Mouse (Mus musculus): ENCODE measurements around the gene Cnnm4. TPM values are rescaled to one million over a fixed set of nuclear protein-coding genes. Genes with fewer than 3 reads are reported as not detected.
A peak's percentile ranks its signal among the peaks of the same experiment; 100 is the strongest.

The Cnnm4 gene
- polyA plus RNA-seq, 1 experiment = 8.5 TPM

DNA sequence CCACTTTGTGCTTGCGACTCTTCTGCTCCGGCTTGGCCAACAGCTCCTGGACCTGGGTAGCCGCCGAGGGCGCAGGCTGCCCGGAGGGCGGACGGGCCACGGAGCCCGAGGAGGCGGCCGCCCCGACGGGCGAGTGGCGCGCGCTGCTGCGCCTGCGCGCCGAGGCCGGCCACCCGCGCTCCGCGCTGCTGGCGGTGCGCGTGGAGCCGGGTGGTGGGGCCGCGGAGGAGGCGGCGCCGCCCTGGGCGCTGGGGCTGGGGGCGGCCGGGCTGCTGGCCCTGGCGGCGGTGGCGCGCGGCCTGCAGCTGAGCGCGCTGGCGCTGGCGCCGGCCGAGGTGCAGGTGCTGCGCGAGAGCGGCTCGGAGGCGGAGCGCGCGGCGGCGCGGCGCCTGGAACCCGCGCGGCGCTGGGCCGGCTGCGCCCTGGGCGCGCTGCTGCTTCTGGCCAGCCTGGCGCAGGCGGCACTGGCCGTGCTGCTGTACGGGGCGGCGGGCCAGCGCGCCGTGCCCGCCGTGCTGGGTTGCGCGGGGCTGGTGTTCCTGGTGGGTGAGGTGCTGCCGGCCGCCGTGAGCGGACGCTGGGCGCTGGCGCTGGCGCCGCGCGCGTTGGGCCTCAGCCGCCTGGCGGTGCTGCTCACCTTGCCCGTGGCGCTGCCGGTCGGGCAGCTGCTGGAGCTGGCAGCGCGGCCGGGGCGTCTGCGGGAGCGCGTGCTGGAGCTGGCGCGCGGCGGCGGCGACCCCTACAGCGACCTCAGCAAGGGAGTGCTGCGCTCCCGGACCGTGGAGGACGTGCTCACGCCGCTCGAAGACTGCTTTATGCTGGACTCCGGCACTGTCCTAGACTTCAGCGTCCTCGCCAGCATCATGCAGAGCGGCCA lies 40.9 kb downstream of the Cnnm4 start:
- peak overlapping the region; percentile 63 for H3K4me3 ChIP-seq (ENCODE audit: insufficient read depth, low read length)
- H3K27ac ChIP-seq (ENCODE audit: insufficient read depth, low read depth, low read length) = peak overlapping the region; percentile 57
- H3K4me1 ChIP-seq (ENCODE audit: control insufficient read depth, insufficient read depth, low read length) = peaks cover 20% of the 10 kb centered on the region
- TF ChIP-seq POLR2A (IDR thresholded peaks at IDR 0.05; ENCODE audit: borderline replicate concordance, low read depth, low read length) = no peak
- TF ChIP-seq CTCF (IDR thresholded peaks at IDR 0.05; ENCODE audit: low read depth, low read length) = no peak

DNA sequence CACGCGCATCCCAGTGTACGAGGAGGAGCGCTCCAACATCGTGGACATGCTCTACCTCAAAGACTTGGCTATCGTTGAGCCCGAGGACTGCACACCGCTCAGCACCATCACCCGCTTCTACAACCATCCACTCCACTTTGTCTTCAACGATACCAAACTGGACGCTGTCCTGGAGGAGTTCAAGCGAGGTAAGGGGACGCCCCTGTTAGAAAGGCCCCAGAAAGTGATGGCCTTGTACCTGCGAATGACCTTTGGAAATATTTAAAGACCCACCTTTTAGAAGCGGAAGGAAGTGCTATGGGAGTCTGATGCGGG lies 41.5 kb downstream of the Cnnm4 start:
- Histone ChIP-seq H3K4me1 (ENCODE audit: control insufficient read depth, insufficient read depth, low read length) (peaks cover 16% of the 10 kb centered on the region), H3K4me3 (ENCODE audit: insufficient read depth, low read length) (peak overlapping the region; percentile 63), H3K27ac (ENCODE audit: insufficient read depth, low read depth, low read length) (no peak overlapping the region)
- TF ChIP-seq POLR2A (IDR thresholded peaks at IDR 0.05; ENCODE audit: borderline replicate concordance, low read depth, low read length) (no peak), CTCF (IDR thresholded peaks at IDR 0.05; ENCODE audit: low read depth, low read length) (no peak)

DNA sequence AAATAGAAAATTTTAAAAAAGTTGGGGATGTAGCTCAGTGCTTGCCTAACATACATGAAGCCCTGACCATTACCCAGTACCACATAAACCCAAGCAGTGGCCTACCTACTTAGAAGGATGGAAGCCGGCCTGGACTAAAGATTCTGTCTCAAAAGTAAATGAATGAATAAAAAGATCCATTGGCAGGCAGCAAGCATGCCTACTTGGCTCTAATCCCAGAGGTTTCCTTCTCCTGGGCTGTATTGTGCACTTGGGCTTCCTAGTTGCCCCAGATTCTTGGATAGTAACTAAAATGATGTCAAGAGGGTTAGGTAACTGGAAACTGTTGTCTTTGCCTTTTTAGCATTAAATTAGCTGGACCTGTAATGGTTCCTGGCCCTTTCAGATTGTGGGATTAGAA lies 41.9 kb downstream of the Cnnm4 start:
- Histone ChIP-seq H3K4me1 (ENCODE audit: control insufficient read depth, insufficient read depth, low read length) (peaks cover 14% of the 10 kb centered on the region), H3K4me3 (ENCODE audit: insufficient read depth, low read length) (peak overlapping the region; percentile 63), H3K27ac (ENCODE audit: insufficient read depth, low read depth, low read length) (no peak overlapping the region)
- TF ChIP-seq POLR2A (IDR thresholded peaks at IDR 0.05; ENCODE audit: borderline replicate concordance, low read depth, low read length) = no peak
- no peak for TF ChIP-seq CTCF (IDR thresholded peaks at IDR 0.05; ENCODE audit: low read depth, low read length)

DNA sequence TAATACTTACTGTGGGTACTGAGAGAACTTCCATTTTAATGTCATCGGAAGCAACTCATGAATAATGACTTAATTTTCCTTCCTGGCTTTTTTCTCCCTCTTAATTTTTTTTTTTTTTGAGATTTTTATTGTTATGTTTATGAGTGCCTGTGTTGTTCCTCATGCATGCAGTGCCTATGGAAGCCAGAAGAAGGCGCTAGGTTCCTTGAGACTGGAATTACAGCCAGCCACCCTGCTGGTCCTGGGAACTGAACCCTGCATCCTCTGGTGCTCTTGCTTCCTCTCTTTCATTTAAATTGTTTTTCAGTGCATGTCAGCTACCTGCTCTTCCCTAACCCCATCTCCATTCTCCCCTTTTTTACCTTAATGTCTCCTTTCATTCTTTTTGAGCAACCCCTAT lies 42.3 kb downstream of the Cnnm4 start:
- TF ChIP-seq POLR2A (IDR thresholded peaks at IDR 0.05; ENCODE audit: borderline replicate concordance, low read depth, low read length) (no peak), CTCF (IDR thresholded peaks at IDR 0.05; ENCODE audit: low read depth, low read length) (peak; percentile 44)
- peaks cover 13% of the 10 kb centered on the region for H3K4me1 ChIP-seq (ENCODE audit: control insufficient read depth, insufficient read depth, low read length)
- H3K4me3 ChIP-seq (ENCODE audit: insufficient read depth, low read length) = no peak overlapping the region
- no peak overlapping the region for H3K27ac ChIP-seq (ENCODE audit: insufficient read depth, low read depth, low read length)

DNA sequence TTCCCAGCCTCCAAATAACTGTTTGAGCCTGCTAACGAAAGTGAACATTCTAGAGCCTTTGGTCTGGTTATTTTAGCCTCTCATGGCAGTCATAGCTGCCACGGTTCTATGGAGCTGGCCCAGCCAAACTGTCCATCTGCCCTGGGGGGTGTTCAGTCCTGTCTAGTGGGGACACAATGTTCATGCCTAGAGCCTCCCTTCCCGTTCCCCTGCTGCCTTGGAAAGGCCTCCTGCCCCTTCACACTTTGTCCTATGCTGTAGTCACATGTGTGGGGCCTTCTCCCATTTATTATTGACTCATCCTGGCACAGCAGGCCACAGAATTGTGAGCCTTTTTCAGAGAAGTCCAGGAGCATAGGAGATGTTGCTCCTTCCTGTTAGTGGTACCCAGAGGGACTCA lies 46.8 kb downstream of the Cnnm4 start:
- TF ChIP-seq POLR2A (IDR thresholded peaks at IDR 0.05; ENCODE audit: borderline replicate concordance, low read depth, low read length) = no peak
- no peak overlapping the region for H3K27ac ChIP-seq (ENCODE audit: insufficient read depth, low read depth, low read length)
- no peak overlapping the region for H3K4me3 ChIP-seq (ENCODE audit: insufficient read depth, low read length)
- H3K4me1 ChIP-seq (ENCODE audit: control insufficient read depth, insufficient read depth, low read length) = peaks cover 5% of the 10 kb centered on the region

DNA sequence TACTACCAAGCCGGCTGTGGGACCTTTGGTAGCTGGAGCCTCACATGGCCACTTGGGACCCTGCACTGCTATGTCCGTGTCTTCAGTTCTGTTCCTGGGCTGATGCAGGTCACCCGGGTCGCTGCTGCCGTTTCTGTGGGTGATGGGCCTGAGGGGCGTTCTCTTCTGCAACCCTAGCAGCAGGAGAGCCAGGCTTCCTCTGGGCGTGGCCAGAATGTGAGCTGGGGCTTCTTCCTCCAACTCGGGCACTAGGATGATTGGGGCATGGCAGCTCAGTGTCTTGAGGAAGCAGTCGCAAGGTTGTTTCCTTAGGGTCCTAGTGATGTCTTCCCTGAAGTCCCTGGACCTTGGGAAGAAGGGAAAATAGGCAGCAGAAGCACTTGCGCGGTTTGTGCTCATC lies 48.2 kb downstream of the Cnnm4 start:
- Histone ChIP-seq H3K4me3 (ENCODE audit: insufficient read depth, low read length) (no peak overlapping the region), H3K4me1 (ENCODE audit: control insufficient read depth, insufficient read depth, low read length) (peaks cover 2% of the 10 kb centered on the region; the same call in 1 of the 2 replicates), H3K27ac (ENCODE audit: insufficient read depth, low read depth, low read length) (no peak overlapping the region)
- TF ChIP-seq POLR2A (IDR thresholded peaks at IDR 0.05; ENCODE audit: borderline replicate concordance, low read depth, low read length) = no peak
- TF ChIP-seq CTCF (IDR thresholded peaks at IDR 0.05; ENCODE audit: low read depth, low read length) = no peak

DNA sequence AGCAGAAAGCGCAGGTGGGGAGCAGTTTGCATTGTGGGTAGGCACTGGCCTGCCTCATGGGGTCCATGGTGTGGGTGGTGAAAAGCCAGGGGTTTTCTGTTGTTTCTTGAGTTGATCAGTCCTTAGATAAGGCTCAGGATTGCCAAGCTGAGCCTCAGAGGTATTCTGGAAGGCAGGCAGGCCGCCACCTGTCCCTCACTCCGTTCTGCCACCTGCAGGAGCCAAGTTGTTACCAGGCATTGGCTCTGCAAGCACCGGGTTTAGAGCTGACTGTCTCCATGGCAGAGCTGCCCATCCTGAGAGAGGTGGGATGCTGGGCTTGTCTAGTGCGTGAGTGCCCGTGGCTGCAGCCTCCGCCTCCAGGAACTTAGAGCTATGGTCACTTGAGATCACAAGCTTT lies 50.8 kb downstream of the Cnnm4 start:
- TF ChIP-seq POLR2A (IDR thresholded peaks at IDR 0.05; ENCODE audit: borderline replicate concordance, low read depth, low read length) (no peak), CTCF (IDR thresholded peaks at IDR 0.05; ENCODE audit: low read depth, low read length) (no peak)
- Histone ChIP-seq H3K4me1 (ENCODE audit: control insufficient read depth, insufficient read depth, low read length) (peaks cover 2% of the 10 kb centered on the region; the same call in 1 of the 2 replicates), H3K4me3 (ENCODE audit: insufficient read depth, low read length) (no peak overlapping the region), H3K27ac (ENCODE audit: insufficient read depth, low read depth, low read length) (no peak overlapping the region)

DNA sequence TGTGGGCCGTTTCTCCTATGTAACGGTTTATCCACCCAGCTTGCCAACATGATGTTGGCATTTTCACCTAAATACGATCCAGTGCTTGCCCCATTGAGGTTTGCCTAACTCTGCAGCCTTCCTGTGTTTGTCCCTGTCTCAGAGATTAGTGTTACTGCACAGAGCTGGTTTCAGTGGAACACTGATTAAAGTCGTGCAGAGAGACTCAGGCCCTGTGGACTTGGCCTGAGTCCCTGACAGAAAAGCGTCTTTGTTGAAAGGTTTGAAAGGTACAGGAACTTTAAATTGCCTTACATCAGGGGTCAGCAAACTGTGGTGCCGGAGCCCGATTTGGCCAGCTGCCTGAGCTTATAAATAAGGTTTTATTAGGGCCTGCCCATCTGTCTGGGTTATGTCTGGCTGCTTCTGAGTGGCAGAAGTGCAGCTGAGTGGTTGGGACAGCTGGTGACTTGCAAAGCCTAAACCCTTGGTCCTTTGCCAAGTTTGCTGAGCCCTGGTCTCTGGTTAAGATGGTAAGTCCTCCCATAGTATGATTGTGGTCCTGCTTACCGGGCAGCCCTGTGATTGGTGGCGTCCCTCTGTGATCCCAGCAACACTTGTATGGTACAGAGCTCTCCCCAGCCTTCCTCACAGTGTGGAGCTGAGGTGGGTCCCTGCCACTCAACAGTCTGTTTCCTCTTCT lies 52.1 kb downstream of the Cnnm4 start:
- Histone ChIP-seq H3K4me3 (ENCODE audit: insufficient read depth, low read length) (no peak overlapping the region), H3K27ac (ENCODE audit: insufficient read depth, low read depth, low read length) (no peak overlapping the region), H3K4me1 (ENCODE audit: control insufficient read depth, insufficient read depth, low read length) (peaks cover 4% of the 10 kb centered on the region; the same call in 1 of the 2 replicates)
- TF ChIP-seq POLR2A (IDR thresholded peaks at IDR 0.05; ENCODE audit: borderline replicate concordance, low read depth, low read length) (no peak), CTCF (IDR thresholded peaks at IDR 0.05; ENCODE audit: low read depth, low read length) (no peak)

DNA sequence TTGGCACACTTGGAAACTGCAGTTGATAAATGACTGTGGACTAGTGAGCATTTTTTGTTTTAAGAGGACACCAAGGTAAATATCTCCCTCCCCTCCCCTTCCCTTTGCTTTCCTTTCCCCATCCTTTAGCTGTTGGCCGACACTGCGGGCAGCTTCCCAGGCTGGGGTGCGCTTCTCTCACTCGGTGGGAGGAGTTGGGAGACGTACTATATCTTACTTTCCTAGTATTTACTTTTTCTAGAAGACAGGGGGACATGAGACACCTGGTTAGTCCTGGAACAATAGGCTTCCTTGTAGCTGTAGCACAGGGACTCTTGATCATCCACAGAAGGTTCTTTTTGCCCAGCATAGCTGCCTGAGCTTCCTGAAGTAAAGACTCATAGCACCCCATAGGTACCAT lies 52.6 kb downstream of the Cnnm4 start:
- no peak for TF ChIP-seq POLR2A (IDR thresholded peaks at IDR 0.05; ENCODE audit: borderline replicate concordance, low read depth, low read length)
- no peak for TF ChIP-seq CTCF (IDR thresholded peaks at IDR 0.05; ENCODE audit: low read depth, low read length)
- H3K4me3 ChIP-seq (ENCODE audit: insufficient read depth, low read length) = no peak overlapping the region
- H3K27ac ChIP-seq (ENCODE audit: insufficient read depth, low read depth, low read length) = no peak overlapping the region
- H3K4me1 ChIP-seq (ENCODE audit: control insufficient read depth, insufficient read depth, low read length) = 0 out of 2 replicates have a peak, but pooled peaks cover 4% of the 10 kb centered on the region

DNA sequence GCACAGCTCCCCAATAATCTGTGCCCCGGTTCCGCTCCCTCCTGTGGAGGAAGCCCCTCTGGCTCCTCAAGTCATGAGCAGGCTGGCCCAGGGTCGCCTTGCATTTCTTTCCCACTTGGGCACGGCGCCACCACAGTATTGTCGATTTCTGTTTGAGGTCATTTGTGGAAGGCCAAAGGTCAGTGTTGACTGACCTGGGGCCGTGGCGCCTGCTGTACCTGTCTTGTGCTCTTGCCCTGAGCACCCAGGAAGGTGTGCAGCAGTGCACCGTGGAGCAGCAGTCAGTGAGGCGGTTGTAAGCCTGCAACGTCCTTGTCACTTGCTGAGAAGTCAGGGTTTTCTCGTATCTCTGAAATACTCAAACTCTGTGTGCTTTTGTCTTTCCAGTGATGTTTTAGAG lies 54.4 kb downstream of the Cnnm4 start:
- Histone ChIP-seq H3K4me1 (ENCODE audit: control insufficient read depth, insufficient read depth, low read length) (0 out of 2 replicates have a peak, but pooled peaks cover 4% of the 10 kb centered on the region), H3K27ac (ENCODE audit: insufficient read depth, low read depth, low read length) (no peak overlapping the region), H3K4me3 (ENCODE audit: insufficient read depth, low read length) (no peak overlapping the region)
- TF ChIP-seq CTCF (IDR thresholded peaks at IDR 0.05; ENCODE audit: low read depth, low read length) (no peak), POLR2A (IDR thresholded peaks at IDR 0.05; ENCODE audit: borderline replicate concordance, low read depth, low read length) (no peak)
